Mouse (Mus musculus) midbrain, embryonic 11.5 days (tissue): ENCODE results near the gene Cnnm1. TPM values are rescaled to one million over a fixed set of nuclear protein-coding genes. Genes with fewer than 3 reads are reported as not detected.
A peak's percentile ranks its signal among the peaks of the same experiment; 100 is the strongest.

Source experiments
- ATAC-seq: fragments of 200-750 bp; cut with Nextera tagmentation; 2 replicates; pipeline ENCODE4 v1.8.0; 2017; ENCODE audit warnings: moderate TSS enrichment, moderate library complexity; ENCODE audit not compliant: low FRiP score
- DNase-seq: peaks from one replicate; pipeline ENCODE4 v3.0.0; 2015; ENCODE audit warnings: low spot score; ENCODE audit errors: missing footprints
- H3K27ac ChIP-seq: fragments of 300-500 bp; sonication (generic); 2 replicates; pipeline ENCODE4 v1.5.1; 2014; ENCODE audit warnings: low read depth, low read length
- H3K27me3 ChIP-seq: fragments of 300-500 bp; sonication (generic); 2 replicates; pipeline ENCODE4 v1.6.1; 2014; ENCODE audit warnings: mild to moderate bottlenecking, low read length, moderate library complexity, mixed read lengths; ENCODE audit not compliant: control insufficient read depth, insufficient read depth
- H3K36me3 ChIP-seq: fragments of 300-500 bp; sonication (generic); 2 replicates; pipeline ENCODE4 v1.6.1; 2014; ENCODE audit warnings: mild to moderate bottlenecking, low read length, moderate library complexity, mixed read lengths; ENCODE audit not compliant: control insufficient read depth, insufficient read depth
- H3K4me1 ChIP-seq: fragments of 300-500 bp; sonication (generic); 2 replicates; pipeline ENCODE4 v1.6.1; 2014; ENCODE audit warnings: low read length; ENCODE audit not compliant: control insufficient read depth, insufficient read depth
- H3K4me2 ChIP-seq: fragments of 300-500 bp; sonication (generic); 2 replicates; pipeline ENCODE4 v1.6.1; 2014; ENCODE audit warnings: mild to moderate bottlenecking, moderate library complexity
- H3K4me3 ChIP-seq: fragments of 300-500 bp; sonication (generic); 2 replicates; pipeline ENCODE4 v1.5.1; 2014; ENCODE audit warnings: low read depth, low read length
- H3K9ac ChIP-seq: fragments of 300-500 bp; sonication (generic); 2 replicates; pipeline ENCODE4 v1.6.1; 2014; ENCODE audit warnings: low read length
- H3K9me3 ChIP-seq: fragments of 300-500 bp; sonication (generic); 2 replicates; pipeline ENCODE4 v1.6.1; 2016; ENCODE audit warnings: low read length; ENCODE audit not compliant: control insufficient read depth
- WGBS: fragments of 180-500 bp; shearing (Covaris S2); extraction: QIAGEN DNeasy Blood & Tissue Kit; methylation state at CpG from one replicate; pipeline ENCODE4 v1.1.7; 2014; 5-methylcytosine and 5-hydroxymethylcytosine counted together
- polyA plus RNA-seq: library from polyadenylated mRNA; unstranded; fragments of >200 nt; fragmentation: Nextera tagmentation; extraction: Ambion mirVana; gene quantifications from 2 replicates; pipeline ENCODE4 v1.2.1, GENCODE M21; 2014

The Cnnm1 gene
- polyA plus RNA-seq, 1 experiment from 2014 or later = 0.26 TPM

GRCm38 (mm10) chr19:43440768-43441660 is 778 bp downstream of the Cnnm1 start:
- DNase-seq (peak; percentile 95), ATAC-seq (peak; percentile 77)
- peak overlapping the region; percentile 70 for H3K4me3 ChIP-seq
- peaks cover 32% of the 10 kb centered on the region for H3K27me3 ChIP-seq
- peaks cover 4% of the 10 kb centered on the region for H3K4me1 ChIP-seq
- peak overlapping the region; percentile 97 for H3K4me2 ChIP-seq
- peaks cover 4% of the 10 kb centered on the region; the same call in 1 of the 2 replicates for H3K9me3 ChIP-seq
- no peaks in the 10 kb centered on the region for H3K36me3 ChIP-seq
- peak overlapping the region; percentile 70 for H3K9ac ChIP-seq
- under 1% methylated on average over 99 of the region's 118 CpGs for WGBS
- no peak overlapping the region for H3K27ac ChIP-seq

GRCm38 (mm10) chr19:43441661-43441990 is 1.4 kb downstream of the Cnnm1 start:
- Histone ChIP-seq H3K27ac (no peak overlapping the region), H3K4me3 (peak overlapping the region; percentile 70), H3K27me3 (peaks cover 32% of the 10 kb centered on the region), H3K36me3 (no peaks in the 10 kb centered on the region), H3K9ac (peak overlapping the region; percentile 70), H3K4me2 (peak overlapping the region; percentile 97), H3K9me3 (peaks cover 4% of the 10 kb centered on the region; the same call in 1 of the 2 replicates), H3K4me1 (peaks cover 4% of the 10 kb centered on the region)
- no peak for DNase-seq
- peak; percentile 28; the same call in 1 of the 2 replicates for ATAC-seq
- WGBS = 11% methylated on average over 17 of the region's 17 CpGs

GRCm38 (mm10) chr19:43442269-43442668 is 2.0 kb downstream of the Cnnm1 start:
- H3K4me2 ChIP-seq = no peak overlapping the region
- 45% methylated on average over 6 of the region's 6 CpGs for WGBS

GRCm38 (mm10) chr19:43442906-43443305 is 2.7 kb downstream of the Cnnm1 start:
- H3K9ac ChIP-seq = no peak overlapping the region
- no peak overlapping the region for H3K4me3 ChIP-seq
- no peak for DNase-seq
- no peak for ATAC-seq
- peaks cover 4% of the 10 kb centered on the region; the same call in 1 of the 2 replicates for H3K9me3 ChIP-seq
- peaks cover 32% of the 10 kb centered on the region for H3K27me3 ChIP-seq
- H3K4me2 ChIP-seq = no peak overlapping the region
- H3K4me1 ChIP-seq = peaks cover 4% of the 10 kb centered on the region
- H3K27ac ChIP-seq = no peak overlapping the region
- 89% methylated on average over 5 of the region's 5 CpGs for WGBS
- no peaks in the 10 kb centered on the region for H3K36me3 ChIP-seq

More at GRCm38 (mm10) chr19:43442269-43442668, 2.0 kb downstream of the Cnnm1 start:
- ATAC-seq (no peak), DNase-seq (peak; percentile 84)
- no peak overlapping the region for H3K4me3 ChIP-seq
- H3K27me3 ChIP-seq = peaks cover 32% of the 10 kb centered on the region
- no peaks in the 10 kb centered on the region for H3K36me3 ChIP-seq
- no peak overlapping the region for H3K27ac ChIP-seq
- H3K9me3 ChIP-seq = peaks cover 4% of the 10 kb centered on the region; the same call in 1 of the 2 replicates
- no peak overlapping the region for H3K9ac ChIP-seq
- peaks cover 4% of the 10 kb centered on the region for H3K4me1 ChIP-seq

GRCm38 (mm10) chr19:43444636-43445205 is 4.5 kb downstream of the Cnnm1 start:
- no peak overlapping the region for H3K9ac ChIP-seq
- no peak overlapping the region for H3K4me3 ChIP-seq
- WGBS = 85% methylated on average over 6 of the region's 6 CpGs
- H3K4me2 ChIP-seq = no peak overlapping the region
- H3K4me1 ChIP-seq = peaks cover 4% of the 10 kb centered on the region
- no peaks in the 10 kb centered on the region for H3K36me3 ChIP-seq
- H3K27ac ChIP-seq = no peak overlapping the region
- peaks cover 32% of the 10 kb centered on the region for H3K27me3 ChIP-seq
- peaks cover 4% of the 10 kb centered on the region; the same call in 1 of the 2 replicates for H3K9me3 ChIP-seq
- DNase-seq = no peak
- no peak for ATAC-seq

GRCm38 (mm10) chr19:43451563-43451962 is 11.3 kb downstream of the Cnnm1 start:
- H3K9me3 ChIP-seq = no peaks in the 10 kb centered on the region
- WGBS = 87% methylated on average over 10 of the region's 10 CpGs
- ATAC-seq (no peak), DNase-seq (no peak)
- no peaks in the 10 kb centered on the region for H3K36me3 ChIP-seq
- H3K4me3 ChIP-seq = no peak overlapping the region
- H3K27ac ChIP-seq = no peak overlapping the region
- no peak overlapping the region for H3K9ac ChIP-seq
- H3K27me3 ChIP-seq = no peaks in the 10 kb centered on the region
- no peaks in the 10 kb centered on the region for H3K4me1 ChIP-seq
- no peak overlapping the region for H3K4me2 ChIP-seq

GRCm38 (mm10) chr19:43452176-43452575 is 11.9 kb downstream of the Cnnm1 start:
- Histone ChIP-seq H3K4me3 (no peak overlapping the region), H3K27ac (no peak overlapping the region), H3K27me3 (no peaks in the 10 kb centered on the region), H3K9ac (no peak overlapping the region), H3K9me3 (no peaks in the 10 kb centered on the region), H3K4me2 (no peak overlapping the region), H3K36me3 (no peaks in the 10 kb centered on the region), H3K4me1 (no peaks in the 10 kb centered on the region)
- WGBS = 88% methylated on average over 5 of the region's 5 CpGs
- DNase-seq (no peak), ATAC-seq (no peak)

- Histone ChIP-seq H3K27me3 (no peaks in the 10 kb centered on the region), H3K9ac (no peak overlapping the region), H3K36me3 (no peaks in the 10 kb centered on the region), H3K4me3 (no peak overlapping the region), H3K4me2 (no peak overlapping the region), H3K4me1 (no peaks in the 10 kb centered on the region), H3K27ac (no peak overlapping the region), H3K9me3 (no peaks in the 10 kb centered on the region)
- WGBS = 85% methylated on average over 4 of the region's 4 CpGs
- DNase-seq (peak; percentile 23), ATAC-seq (no peak)
Measured at GRCm38 (mm10) chr19:43453025-43453424, 12.8 kb downstream of the Cnnm1 start.

- WGBS = 77% methylated on average over 4 of the region's 4 CpGs
- H3K9me3 ChIP-seq = no peaks in the 10 kb centered on the region
- no peaks in the 10 kb centered on the region for H3K27me3 ChIP-seq
- DNase-seq (no peak), ATAC-seq (no peak)
- no peaks in the 10 kb centered on the region for H3K36me3 ChIP-seq
- no peak overlapping the region for H3K4me2 ChIP-seq
- H3K27ac ChIP-seq = no peak overlapping the region
- no peaks in the 10 kb centered on the region for H3K4me1 ChIP-seq
- no peak overlapping the region for H3K9ac ChIP-seq
- no peak overlapping the region for H3K4me3 ChIP-seq
Measured at GRCm38 (mm10) chr19:43459948-43460347, 19.7 kb downstream of the Cnnm1 start.
